Mouse (Mus musculus) liver (tissue): ENCODE results near the gene Taar5.

Experiments used
- DNase-seq: peaks from one replicate; pipeline ENCODE4 v3.0.0-alpha.2; 2020; ENCODE audit warnings: mixed read lengths

Gene Taar5

DNA sequence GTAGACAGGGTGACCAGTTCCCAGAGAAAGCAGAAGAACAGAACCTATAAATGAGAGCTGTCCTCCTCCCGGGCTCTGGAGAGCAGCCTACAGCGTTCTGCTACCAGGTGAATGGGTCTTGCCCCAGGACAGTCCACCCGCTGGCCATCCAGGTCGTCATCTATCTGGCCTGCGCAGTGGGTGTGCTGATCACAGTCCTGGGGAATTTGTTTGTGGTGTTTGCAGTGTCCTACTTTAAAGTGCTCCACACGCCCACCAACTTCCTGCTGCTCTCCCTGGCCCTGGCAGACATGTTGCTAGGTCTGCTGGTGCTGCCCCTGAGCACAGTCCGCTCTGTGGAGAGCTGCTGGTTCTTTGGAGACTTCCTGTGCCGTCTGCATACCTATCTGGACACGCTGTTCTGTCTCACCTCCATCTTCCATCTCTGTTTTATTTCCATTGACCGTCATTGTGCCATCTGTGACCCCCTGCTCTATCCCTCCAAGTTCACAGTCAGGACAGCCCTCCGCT lies at the start of gene Taar5:
Gene Taar5, plus strand, starts transcription at position 51 of the 510 bp plus-strand sequence.
- DNase-seq: no peak

DNA sequence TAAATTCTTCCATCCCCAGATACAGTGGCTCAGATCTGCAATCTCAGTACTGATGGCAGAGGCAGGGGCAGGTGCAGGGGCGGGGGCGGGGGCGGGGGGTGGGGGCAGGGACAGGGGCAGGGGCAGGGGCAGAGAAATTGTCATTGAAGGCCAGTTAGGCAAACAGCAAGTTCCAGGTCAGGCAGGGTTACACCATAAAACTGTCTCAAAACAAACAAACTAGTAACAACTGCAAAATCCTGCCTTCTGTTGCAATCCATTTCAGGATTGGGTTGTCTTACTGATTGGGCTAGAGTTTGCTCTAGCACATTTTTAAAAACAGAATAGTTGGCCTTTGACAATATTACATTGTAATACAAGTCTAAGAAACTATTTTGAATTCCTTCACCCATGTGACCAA lies 48.0 kb upstream of the Taar5 start:
- peak; percentile 13 for DNase-seq

DNA sequence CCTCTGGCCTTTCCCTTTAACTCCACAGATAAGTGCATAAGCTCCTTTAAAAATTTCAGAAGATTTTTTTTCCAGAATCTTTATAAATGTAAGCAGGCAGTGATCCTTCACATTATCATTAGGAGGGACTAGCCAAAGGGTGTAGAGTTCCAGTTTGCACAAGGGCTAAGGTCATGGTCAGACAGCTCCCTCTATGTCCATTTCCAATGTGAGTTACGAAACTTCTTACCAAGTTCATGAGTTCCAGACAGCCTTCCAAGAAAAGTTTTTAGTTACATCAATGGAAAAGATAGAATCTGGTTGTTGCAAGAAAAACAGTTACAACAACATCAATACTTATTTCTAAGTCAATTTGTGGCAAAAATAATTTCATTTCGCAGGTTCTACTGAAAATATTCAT lies 46.6 kb upstream of the Taar5 start:
- no peak for DNase-seq

DNA sequence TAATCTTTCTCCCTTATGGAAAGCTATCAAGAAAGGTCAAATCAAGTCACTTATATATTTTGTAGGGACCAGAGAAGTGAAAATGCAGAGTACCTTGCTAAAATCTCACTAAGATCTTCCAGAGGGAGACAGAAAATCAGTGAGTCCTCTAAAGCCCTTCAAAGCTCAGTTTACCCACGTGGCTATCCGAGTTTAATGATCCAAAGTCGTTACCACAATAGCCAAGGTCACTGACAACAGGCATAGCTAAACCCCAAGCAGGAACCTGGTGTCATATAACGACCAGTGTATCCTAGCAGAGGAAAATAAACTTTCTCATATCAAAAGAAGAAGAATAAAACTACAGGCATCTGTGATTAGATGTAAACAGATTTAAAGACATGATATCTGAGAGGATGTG lies 32.9 kb upstream of the Taar5 start:
- DNase-seq: no peak

- DNase-seq: no peak
Observed at GRCm38 (mm10) chr10:23938312-23938711, 32.2 kb upstream of the Taar5 start, which contains the start of gene Taar2. Gene Taar2, plus strand, starts transcription at chr10:23938572.

- DNase-seq: peak; percentile 20
Observed at GRCm38 (mm10) chr10:23942465-23942864, 28.0 kb upstream of the Taar5 start.

DNA sequence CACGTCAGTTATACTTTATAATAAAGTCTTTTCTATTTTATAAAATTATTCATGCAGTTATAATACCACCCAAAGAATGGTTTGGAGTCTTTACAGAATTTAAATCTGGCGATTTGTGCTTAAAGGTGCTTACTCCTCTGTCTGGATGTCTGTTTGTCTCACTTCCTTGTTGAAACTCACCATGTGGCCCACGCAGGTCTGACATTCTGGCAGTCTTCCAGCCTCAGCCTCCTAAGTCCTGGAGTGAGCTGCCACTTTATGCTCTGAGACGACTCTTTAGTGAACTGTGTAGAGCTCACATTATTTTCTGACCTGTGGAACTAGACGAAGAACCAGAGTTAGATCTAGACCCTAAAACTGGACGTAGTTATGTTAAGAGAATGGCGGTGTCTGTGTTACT lies 22.5 kb upstream of the Taar5 start:
- DNase-seq: no peak

GRCm38 (mm10) chr10:23949508-23950005 lies 20.9 kb upstream of the Taar5 start, which contains the start of gene Taar3:
Gene Taar3, plus strand, starts transcription at chr10:23949558.
- no peak for DNase-seq

- DNase-seq: no peak
Observed at GRCm38 (mm10) chr10:23951714-23952113, 18.8 kb upstream of the Taar5 start.

DNA sequence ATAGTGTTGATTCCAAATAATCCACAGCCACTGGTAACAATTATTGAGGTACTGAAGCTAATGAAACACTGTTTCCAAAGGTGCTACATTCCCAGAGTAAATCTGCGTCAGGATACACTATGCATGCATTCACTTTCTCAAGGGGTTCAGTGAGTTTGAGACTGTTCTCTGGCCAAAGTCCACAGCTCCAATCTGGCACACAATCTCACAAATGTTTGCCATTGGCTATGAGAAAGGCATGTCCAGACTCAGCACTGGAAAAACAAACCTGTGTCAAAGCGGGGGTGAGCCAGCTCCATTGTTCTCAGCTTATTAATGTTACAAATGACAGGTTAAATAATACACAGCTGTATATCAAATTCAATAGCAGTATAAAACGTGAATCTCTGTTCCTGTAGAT lies 11.4 kb upstream of the Taar5 start:
- no peak for DNase-seq

DNA sequence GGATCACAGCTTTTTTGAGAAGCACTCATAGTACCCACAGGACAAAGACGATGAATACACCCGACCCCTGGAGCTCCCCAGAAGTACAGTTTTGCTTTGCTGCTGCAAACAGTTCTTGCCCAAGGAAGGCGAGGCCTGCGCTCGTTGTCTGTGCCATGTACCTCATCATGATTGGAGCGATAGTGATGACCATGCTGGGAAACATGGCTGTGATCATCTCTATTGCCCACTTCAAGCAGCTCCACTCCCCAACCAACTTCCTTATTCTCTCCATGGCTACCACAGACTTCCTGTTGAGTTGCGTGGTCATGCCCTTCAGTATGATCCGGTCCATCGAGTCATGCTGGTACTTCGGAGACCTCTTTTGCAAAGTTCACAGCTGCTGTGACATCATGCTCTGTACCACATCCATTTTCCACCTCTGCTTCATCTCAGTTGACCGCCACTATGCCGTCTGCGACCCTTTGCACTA lies 10.0 kb upstream of the Taar5 start, which contains the start of gene Taar4:
Gene Taar4, plus strand, starts transcription at position 51 of the 472 bp plus-strand sequence.
- DNase-seq: no peak

GRCm38 (mm10) chr10:23963444-23963843 lies 7.1 kb upstream of the Taar5 start:
- no peak for DNase-seq

DNA sequence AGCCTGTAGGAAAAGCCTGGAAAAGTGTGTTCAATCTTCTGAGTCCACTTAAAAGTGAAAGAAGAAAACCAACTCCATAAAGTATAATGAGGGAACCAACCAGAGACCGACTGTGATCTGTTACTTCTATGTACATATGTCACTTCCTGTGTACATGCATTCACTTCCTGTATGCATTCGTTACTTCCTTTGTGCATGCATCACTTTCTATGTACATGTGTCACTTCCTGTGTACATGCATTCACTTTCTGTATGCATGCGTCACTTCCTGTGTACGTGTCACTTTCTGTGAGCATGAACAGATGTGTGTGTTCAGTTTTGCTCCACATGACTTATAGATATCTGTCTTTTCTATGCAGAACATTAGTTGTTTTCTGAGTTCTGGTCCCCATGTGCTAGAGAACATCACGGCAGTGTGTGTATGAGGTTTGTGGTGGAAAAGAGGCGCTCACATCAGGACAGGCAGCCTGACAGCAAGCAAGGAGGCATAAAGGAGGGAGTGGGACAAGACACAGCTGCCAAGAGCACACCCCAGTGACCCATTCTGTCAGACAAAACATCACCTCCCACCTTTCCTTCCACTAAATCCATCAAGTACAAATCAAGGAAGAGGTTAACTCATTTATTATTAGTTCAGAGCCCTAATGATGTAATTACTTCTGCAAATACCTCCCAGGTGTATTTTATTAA lies 5.4 kb upstream of the Taar5 start:
- DNase-seq: no peak

GRCm38 (mm10) chr10:23971256-23971655 lies 750 bp downstream of the Taar5 start:
- DNase-seq: no peak

DNA sequence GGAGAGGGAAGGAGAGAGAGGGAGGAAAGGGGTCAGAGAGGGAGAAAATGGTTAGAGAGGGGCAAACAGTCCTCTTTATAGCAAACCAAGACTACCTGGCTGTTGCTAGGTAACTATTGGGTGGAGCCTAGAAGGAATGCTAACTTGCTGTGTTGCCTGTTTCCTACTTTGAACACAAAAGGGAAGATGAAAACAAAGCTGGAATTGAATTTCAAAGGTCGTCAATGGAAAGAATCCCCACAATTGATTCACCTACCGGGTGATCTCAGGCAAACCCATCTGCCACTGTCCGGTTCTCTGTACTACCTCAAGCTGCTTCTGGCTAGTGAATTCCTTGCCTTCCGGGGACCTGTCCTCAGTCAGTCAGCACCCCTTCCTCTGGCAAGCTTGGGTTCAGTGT lies 7.5 kb downstream of the Taar5 start:
- no peak for DNase-seq

DNA sequence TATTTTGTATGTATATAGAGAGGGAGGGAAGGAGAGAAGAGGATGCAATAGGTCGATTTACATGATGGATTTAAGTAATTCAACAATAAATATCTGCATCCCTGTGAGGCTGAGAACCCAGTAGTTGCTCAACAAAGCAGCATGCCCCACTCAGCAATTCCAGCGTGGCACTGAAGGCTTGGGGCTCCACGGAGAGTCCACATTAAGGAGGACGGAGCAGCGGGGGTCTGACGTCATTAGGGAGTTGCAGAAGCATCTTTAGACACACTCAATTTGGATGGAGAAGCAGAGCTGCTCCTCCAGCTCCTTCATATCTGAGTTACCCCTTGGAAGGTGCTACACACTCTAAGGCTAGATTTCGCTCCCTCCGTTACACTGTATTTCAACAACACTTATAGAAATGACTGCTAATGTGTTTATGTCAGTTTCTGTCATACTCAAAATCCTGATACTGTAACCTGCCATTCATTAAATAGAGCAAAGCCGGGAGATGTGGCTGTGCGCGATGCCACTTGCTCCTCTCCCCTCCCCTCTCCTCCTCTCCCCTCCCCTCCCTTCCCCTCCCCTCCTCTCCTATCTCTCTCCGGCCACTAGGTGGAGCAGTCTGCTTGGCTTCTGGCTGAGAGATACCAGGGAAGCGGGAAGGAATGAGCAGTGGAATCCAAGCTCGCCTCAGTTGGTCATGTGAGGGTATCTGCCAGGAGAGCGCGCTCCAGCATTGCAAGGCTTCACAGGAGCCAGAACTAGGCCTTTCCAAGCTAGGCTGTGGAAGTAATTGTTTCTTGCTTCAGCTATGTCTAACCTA lies 8.6 kb downstream of the Taar5 start:
- peak; percentile 68 for DNase-seq

DNA sequence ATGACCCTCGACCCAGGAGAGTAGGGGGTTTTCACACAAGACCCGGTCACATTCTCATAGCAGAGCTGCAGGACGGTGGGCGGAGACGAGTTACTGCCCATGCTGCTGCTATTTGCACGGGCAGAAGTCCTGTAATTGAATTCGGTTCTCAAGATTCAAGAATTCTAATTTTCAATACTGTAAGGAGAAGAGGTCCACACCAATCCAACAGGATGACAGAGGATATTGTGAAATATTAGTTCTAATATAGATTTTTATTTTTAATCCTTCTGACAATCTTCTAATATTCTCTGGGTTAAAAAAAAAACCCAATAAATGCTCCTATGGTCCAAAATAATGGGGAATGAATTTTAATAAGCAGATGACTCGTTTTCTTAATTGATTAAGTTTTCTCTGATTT lies 15.0 kb downstream of the Taar5 start, which contains the start of gene Taar6:
Gene Taar6, minus strand, starts transcription at position 101 of the 400 bp plus-strand sequence.
- no peak for DNase-seq

- DNase-seq: no peak
Observed at GRCm38 (mm10) chr10:23986419-23986818, 15.9 kb downstream of the Taar5 start.

- no peak for DNase-seq
Observed at GRCm38 (mm10) chr10:23993381-23993780, 22.9 kb downstream of the Taar5 start, which contains the start of gene Taar7a. Gene Taar7a, minus strand, starts transcription at chr10:23993481.

DNA sequence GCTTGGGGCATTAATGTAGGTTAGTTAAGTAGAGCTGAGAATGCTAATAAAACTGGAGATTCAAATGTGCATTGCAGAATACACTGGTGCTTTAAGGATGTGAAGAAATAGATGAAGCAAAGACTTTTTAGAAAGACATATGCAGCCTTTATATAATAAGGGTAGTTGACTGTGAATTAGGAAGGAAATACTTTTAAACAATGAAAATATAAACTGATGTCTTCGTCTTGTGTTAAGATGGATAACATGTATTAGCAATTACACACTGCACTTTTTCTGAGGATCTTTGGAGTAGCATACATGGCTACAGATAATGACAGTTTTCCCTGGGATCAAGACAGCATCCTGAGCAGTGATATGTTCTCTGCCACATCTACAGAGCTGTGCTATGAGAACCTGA lies 29.1 kb downstream of the Taar5 start, which contains the start of gene Taar7b:
Gene Taar7b, plus strand, starts transcription at position 301 of the 400 bp plus-strand sequence.
- no peak for DNase-seq

DNA sequence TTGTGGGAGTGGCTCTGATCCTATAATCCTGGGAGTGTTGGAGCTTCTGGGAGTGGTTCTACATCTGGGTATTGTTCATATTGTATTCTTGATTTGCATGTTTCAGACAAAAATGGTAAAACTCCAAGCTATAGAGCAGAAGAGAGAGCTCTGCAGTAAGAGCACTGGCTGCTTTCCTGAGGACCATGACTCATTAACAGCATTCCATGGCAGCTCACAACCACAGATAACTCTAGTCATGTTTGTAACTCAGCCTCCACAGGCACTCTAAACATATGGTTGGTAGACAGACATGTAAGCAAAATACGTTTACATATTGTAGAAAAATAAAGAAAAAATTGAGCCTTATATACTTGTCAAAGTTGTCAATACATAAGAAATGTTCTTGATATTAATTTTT lies 35.9 kb downstream of the Taar5 start:
- DNase-seq: no peak

DNA sequence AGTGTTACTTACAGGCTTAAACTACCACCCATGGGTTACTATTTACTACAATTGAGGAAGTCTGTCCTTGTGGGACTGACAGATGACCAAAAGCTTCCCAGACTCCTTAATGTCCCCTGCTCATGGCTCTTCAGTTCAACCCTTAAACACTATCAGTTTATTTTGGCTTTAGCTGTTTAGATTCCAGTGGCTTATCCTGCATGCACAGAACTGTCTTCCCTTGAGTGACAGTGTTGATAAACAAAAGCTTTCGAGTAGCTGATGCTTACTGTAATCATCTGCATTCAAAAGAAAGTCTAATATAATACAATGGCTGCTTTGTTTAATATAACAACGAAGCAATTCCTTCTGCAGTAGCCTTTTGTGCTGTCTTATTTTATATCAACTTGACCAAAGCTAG lies 36.5 kb downstream of the Taar5 start:
- no peak for DNase-seq

- no peak for DNase-seq
Observed at GRCm38 (mm10) chr10:24008143-24008542, 37.6 kb downstream of the Taar5 start.
